Mouse (Mus musculus) fat pad, adult 2 months (tissue): Measurements from ENCODE around the gene Adcy5.

Experiments
- DNase-seq: peaks from one replicate; pipeline ENCODE4 v3.0.0-alpha.2; 2011; ENCODE audit warnings: low read depth, low spot score; ENCODE audit errors: extremely low read depth

Gene Adcy5

GRCm38 (mm10) chr16:35308486-35309143 lies 153.9 kb downstream of the Adcy5 start:
- no peak for DNase-seq

GRCm38 (mm10) chr16:35309634-35310033 lies 155.0 kb downstream of the Adcy5 start:
- no peak for DNase-seq

GRCm38 (mm10) chr16:35310551-35311110 lies 156.0 kb downstream of the Adcy5 start:
- no peak for DNase-seq

- no peak for DNase-seq
These were observed 156.9 kb downstream of the Adcy5 start for GRCm38 (mm10) chr16:35311586-35311985.

GRCm38 (mm10) chr16:35315496-35315895 lies 160.8 kb downstream of the Adcy5 start:
- DNase-seq, result no peak

- DNase-seq, result no peak
These were observed 162.2 kb downstream of the Adcy5 start for GRCm38 (mm10) chr16:35316856-35317264.

- no peak for DNase-seq
These were observed 162.8 kb downstream of the Adcy5 start for GRCm38 (mm10) chr16:35317460-35317859.

GRCm38 (mm10) chr16:35318397-35318796 lies 163.7 kb downstream of the Adcy5 start:
- no peak for DNase-seq

GRCm38 (mm10) chr16:35319335-35319734 lies 164.7 kb downstream of the Adcy5 start:
- no peak for DNase-seq

GRCm38 (mm10) chr16:35319773-35320172 lies 165.1 kb downstream of the Adcy5 start:
- DNase-seq, result no peak

GRCm38 (mm10) chr16:35330451-35330850 lies 175.8 kb downstream of the Adcy5 start:
- no peak for DNase-seq
